Mouse (Mus musculus) CD4-positive, CD25-positive, alpha-beta regulatory T cell, adult 4 months (primary cell): ENCODE measurements around the gene Sh3d19. TPM values are rescaled to one million over a fixed set of nuclear protein-coding genes. Genes with fewer than 3 reads are reported as not detected.
"Not testable (repeated sequence)": the region's sequence is repeated elsewhere in the genome, so short reads cannot be mapped to it uniquely, and the experiment has no call there.

ENCODE experiments used
- ATAC-seq: one replicate; pipeline ENCODE4 v1.8.0; 2017
- polyA plus RNA-seq, 2 experiments: library from polyadenylated mRNA; unstranded; fragments of 100-300 nt; shearing (Covaris generic); gene quantifications; one replicate each; pipeline ENCODE4 v1.2.1; 2017

Sh3d19 gene
- polyA plus RNA-seq, 2 experiments from 2014 or later: 1.0 to 2.0 TPM

GRCm38 (mm10) chr3:85981761-85982160 lies 10.9 kb downstream of the Sh3d19 start:
- not testable (repeated sequence) for ATAC-seq

- ATAC-seq: no peak
Measured at GRCm38 (mm10) chr3:85984537-85984936, 13.6 kb downstream of the Sh3d19 start.

GRCm38 (mm10) chr3:85987225-85987624 lies 16.3 kb downstream of the Sh3d19 start:
- ATAC-seq: no peak

GRCm38 (mm10) chr3:85991140-85991801 lies 20.4 kb downstream of the Sh3d19 start:
- no peak for ATAC-seq

- no peak for ATAC-seq
Measured at GRCm38 (mm10) chr3:85991802-85992156, 20.9 kb downstream of the Sh3d19 start.

GRCm38 (mm10) chr3:85993744-85994143 lies 22.8 kb downstream of the Sh3d19 start:
- ATAC-seq: no peak

- no peak for ATAC-seq
Measured at GRCm38 (mm10) chr3:85994645-85995044, 23.7 kb downstream of the Sh3d19 start.

- ATAC-seq: no peak
Measured at GRCm38 (mm10) chr3:86001271-86001670, 30.4 kb downstream of the Sh3d19 start.

GRCm38 (mm10) chr3:86002423-86002822 lies 31.5 kb downstream of the Sh3d19 start, which contains the start of gene Prss48:
Gene Prss48 (minus strand): TSS chr3:86002491.
- no peak for ATAC-seq

- ATAC-seq: no peak
Measured at GRCm38 (mm10) chr3:86002940-86003339, 32.0 kb downstream of the Sh3d19 start.

GRCm38 (mm10) chr3:86004751-86005150 lies 33.8 kb downstream of the Sh3d19 start:
- ATAC-seq: no peak

- ATAC-seq: no peak
Measured at GRCm38 (mm10) chr3:86010618-86011017, 39.7 kb downstream of the Sh3d19 start.

GRCm38 (mm10) chr3:86011373-86011772 lies 40.5 kb downstream of the Sh3d19 start:
- no peak for ATAC-seq

- no peak for ATAC-seq
Measured at GRCm38 (mm10) chr3:86011833-86012232, 40.9 kb downstream of the Sh3d19 start.

GRCm38 (mm10) chr3:86013837-86014236 lies 42.9 kb downstream of the Sh3d19 start:
- no peak for ATAC-seq

GRCm38 (mm10) chr3:86016965-86017364 lies 46.1 kb downstream of the Sh3d19 start:
- no peak for ATAC-seq

- no peak for ATAC-seq
Measured at GRCm38 (mm10) chr3:86017484-86017883, 46.6 kb downstream of the Sh3d19 start.

- ATAC-seq: no peak
Measured at GRCm38 (mm10) chr3:86020921-86021650, 50.2 kb downstream of the Sh3d19 start.

- ATAC-seq: no peak
Measured at GRCm38 (mm10) chr3:86021651-86022050, 50.7 kb downstream of the Sh3d19 start.

GRCm38 (mm10) chr3:86024065-86024795 lies 53.3 kb downstream of the Sh3d19 start:
- no peak for ATAC-seq

- no peak for ATAC-seq
Measured at GRCm38 (mm10) chr3:86025341-86026137, 54.6 kb downstream of the Sh3d19 start.

GRCm38 (mm10) chr3:86028658-86029375 lies 57.9 kb downstream of the Sh3d19 start:
- no peak for ATAC-seq
